Mouse (Mus musculus) lung, postnatal 0 days (tissue): ENCODE results near the gene Stfa3.
"Not testable (repeated sequence)": the region's sequence is repeated elsewhere in the genome, so short reads cannot be mapped to it uniquely, and the experiment has no call there.

Experiments used
- CTCF ChIP-seq: IDR thresholded peaks from 2 replicates; pipeline ENCODE4 v1.5.1; 2016; ENCODE audit warnings: antibody characterized with exemption, mild to moderate bottlenecking
- EP300 ChIP-seq: IDR thresholded peaks from 2 replicates; pipeline ENCODE4 v1.6.1; 2016; ENCODE audit warnings: antibody characterized with exemption, mild to moderate bottlenecking, control low read depth

DNA sequence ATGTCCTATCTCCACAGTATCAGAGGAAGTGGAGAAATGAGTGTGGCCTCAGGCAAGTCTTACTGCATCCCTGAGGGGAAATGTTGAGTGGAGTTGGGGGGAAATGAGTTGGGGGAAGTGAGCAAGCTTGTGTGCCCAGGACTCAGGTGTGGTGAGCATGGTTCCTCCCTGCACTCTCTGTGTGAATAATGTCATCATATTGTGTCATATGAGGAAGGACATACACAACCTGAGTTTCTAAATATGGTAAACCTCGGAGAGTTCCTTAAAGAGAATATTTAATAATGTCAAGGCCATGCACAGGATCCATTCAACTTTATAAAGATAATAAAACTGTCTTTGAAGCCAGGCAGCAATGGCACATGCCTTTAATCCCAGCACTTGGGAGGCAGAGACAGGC lies 34.2 kb downstream of the Stfa3 start:
- TF ChIP-seq CTCF, EP300: not testable (repeated sequence)
